Mouse (Mus musculus): ENCODE results near the gene AY358078.
"Not testable (repeated sequence)": the region's sequence is repeated elsewhere in the genome, so short reads cannot be mapped to it uniquely, and the experiment has no call there.

AY358078 gene

DNA sequence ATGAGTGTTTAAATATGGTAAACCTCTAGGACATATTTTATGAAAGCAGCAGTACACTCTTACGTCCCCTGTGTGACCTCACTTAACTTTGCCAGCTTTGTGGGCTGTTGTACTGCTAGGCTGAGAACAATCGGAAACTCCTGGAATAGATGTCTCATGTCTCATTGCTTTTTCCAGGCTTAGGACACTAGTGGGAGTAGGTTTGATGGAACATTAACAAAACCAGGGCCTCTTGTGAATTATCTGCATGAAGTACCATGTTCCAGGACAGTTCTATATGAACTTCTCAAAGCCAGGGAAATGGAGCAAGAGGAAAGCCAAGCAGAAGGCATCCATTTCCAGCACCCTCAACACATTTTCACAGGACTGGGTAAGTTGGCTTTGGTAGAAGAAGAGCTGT lies at the start of gene AY358078:
Gene AY358078, plus strand, starts transcription at position 301 of the 400 bp plus-strand sequence.
- no peak for DNase-seq

DNA sequence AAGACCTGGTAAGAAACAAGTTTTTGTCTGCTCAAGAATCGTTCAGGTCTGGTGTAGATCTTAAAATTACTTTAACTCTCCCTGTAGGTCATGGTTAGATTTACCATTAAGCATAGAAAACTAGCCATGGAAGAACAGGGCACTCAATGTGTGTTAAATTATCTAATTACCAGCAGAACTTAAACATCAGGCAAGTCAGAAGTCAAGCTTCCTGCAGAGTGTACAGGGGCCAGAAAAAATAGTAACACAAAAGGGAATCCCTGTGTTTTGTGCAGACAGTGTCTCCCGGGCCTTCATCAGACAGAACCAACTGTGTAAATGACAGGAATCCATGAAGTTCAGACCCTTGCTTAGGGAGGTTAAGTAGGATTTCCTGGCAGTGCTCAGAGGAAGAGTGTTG lies 43.9 kb upstream of the AY358078 start:
- DNase-seq: no peak

DNA sequence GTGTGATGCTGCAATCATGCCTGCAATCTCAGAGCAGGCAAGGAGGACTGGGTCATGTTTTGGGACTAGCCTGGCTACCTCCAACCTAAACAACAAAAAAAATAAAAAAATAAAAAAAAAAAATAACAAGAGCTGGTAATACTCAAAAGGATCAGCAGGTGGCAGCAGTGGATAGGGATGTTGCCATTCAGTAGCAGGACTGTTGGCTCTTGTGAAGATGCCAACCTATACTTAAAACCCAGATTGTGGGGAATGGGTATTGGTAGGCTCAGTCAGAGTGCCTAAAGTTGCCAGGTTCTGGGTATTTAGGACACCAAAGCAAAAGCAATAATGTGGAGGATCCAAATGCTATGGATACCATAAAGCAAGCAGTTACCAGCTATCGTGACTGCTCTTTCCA lies 28.5 kb upstream of the AY358078 start:
- DNase-seq: not testable (repeated sequence)

DNA sequence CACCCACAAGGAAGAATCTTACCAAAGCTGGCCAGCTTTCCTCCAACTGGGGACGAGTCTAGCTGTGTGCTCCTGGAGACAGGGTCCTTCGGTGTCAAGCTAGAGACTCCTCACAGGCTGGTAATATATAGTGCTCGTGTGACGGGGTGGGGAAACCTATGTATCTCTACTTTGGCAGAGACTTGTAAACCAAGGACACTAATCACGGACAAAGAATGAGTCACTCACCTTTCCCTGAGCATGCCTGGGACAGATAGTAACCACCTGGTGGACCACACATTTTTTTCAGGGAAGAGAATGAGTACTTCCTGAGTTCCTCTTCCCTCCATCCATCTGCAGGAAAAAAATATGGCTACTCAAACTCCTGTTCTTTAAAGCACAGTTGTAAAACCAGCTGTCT lies 26.4 kb upstream of the AY358078 start, which contains the start of gene Ang4:
Gene Ang4, minus strand, starts transcription at position 101 of the 400 bp plus-strand sequence.
- DNase-seq: no peak

DNA sequence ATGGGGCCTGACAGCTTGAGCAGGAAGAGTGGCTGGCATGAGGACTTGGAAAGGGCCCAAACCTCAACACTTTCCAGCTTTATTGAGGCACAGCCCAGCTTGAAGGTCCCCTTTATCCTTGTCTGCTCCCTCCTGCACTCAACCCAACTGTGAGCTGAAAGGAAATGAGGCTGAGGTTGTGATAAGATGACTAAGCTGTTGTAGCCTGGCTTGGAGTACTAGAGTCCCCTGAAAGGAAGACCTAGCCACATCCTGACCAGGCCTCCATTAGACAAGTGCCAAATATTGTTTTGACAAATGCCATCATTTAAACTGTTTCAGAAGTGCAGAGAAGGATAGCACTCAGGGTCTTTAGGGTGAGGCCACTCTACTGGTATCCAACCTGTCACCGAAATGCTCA lies 22.1 kb upstream of the AY358078 start:
- no peak for DNase-seq

DNA sequence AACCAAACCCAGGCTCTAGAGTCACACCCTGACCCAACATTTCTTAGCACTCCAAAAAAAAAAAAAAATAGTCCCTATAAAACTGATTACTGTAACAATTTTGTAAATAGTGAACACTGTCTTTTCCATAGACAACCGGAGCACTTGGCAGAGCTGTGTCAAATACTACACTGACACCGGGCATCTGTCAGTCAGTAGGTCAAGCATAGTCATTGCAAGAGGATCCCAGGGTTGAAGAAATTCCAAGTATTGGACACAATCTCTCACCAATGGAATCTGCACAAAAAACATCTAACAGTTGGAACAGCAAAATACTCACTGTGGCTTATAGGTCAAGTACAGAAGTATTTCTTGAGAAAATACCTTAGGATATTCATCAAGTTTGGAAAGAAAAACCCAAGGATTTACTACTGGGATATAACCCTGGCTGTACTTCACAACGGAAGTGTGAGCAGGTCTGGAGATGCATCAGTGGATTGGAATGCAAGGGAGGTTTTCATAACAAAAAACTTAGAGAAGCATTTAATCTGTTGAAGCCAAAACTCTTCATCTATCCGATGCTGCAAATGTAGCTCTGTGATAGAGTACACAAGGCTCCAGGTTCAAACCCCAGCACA lies 20.9 kb upstream of the AY358078 start:
- no peak for DNase-seq

DNA sequence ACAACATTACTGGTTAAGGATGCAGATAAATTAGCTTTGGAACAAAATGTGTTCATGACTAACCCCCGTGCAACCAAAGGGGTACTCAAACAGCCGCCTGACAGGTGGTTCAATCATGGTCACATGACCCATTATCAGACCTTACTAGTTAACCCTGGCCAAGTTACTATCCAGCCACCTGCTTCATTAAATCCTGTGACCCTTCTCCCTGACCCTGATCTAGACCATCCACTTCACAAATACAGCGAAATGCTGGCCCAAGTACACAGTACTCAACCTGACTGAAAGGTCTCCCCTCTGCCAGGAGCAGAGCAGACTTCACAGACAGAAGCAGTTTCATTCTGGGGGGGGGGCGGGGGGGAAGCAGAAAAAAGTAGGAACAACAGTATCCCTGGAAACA lies 13.5 kb upstream of the AY358078 start:
- no peak for DNase-seq

DNA sequence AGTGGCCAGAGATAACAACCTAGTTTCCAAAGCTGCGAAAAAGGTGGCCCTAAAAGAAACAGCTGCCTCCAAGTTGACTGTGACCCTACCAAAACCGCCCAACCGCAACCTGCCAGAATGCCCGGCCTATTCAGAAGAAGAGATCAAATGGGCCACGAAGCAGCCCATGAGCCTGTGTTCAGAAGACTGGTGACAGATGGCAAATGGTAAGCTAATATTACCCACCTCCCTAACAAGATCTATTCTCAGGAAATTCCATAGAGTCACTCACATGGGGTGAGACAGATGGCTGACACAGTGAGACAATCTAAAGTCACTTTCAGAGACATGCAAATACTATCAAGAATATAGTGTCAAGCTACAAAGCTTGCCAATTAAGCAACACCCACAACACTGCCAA lies 12.8 kb upstream of the AY358078 start:
- no peak for DNase-seq

DNA sequence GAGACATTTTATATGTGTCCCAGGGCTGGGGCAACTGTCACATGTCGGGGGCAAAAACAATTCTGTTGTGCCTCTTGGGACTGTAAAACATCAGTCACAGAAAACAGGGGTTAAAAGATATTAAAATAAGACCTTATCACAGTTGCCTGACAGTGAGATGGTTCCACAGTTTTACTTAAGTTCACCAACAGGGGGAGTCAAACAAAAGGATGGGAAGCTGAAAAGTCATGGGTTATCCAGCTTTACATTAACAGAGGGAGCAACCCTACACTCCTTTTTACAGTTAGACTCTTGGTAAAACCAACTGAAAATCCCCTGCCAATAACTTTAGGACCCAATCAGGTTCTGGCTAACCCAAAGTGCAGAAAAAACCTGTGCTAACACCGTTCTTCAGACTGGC lies 10.7 kb upstream of the AY358078 start:
- DNase-seq: no peak

DNA sequence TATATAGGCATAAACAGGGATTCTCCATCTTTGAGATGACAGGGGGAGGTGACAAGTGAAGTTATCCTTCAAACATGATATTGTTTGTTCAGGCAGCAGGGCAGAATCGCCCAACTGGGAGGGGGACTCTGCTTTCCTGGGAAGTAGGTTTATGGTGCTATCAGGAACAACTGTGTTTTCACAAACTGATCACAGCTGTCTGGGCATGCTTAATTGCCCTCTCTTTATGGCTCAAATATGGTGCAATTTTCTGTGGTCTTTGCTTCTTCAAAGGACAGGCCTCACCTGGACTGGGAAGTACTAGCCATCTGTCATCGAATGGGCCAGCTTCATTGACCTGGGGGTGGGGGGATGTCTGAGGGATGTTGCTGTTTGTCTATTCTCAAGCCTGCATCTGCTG lies 5.7 kb upstream of the AY358078 start:
- no peak for DNase-seq

DNA sequence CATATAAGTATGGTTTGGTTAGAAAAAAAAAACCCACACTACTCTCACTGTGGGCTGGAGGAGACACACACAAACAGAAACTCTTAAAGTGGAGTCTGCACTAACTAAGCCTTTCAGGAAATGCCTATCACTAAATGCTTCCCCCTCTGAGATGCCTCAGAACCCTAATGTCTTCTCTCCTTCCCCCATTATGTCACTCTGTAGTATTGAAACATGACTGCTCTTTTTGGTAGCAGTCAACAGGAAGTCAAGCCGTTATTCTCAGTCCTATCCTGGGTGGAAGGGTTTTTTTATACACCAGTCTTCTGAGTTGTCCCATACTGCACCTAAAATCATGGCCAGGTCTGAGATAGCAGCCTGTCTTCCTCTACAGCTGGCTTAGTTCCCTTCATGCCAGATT lies 26.8 kb downstream of the AY358078 start:
- DNase-seq: no peak

DNA sequence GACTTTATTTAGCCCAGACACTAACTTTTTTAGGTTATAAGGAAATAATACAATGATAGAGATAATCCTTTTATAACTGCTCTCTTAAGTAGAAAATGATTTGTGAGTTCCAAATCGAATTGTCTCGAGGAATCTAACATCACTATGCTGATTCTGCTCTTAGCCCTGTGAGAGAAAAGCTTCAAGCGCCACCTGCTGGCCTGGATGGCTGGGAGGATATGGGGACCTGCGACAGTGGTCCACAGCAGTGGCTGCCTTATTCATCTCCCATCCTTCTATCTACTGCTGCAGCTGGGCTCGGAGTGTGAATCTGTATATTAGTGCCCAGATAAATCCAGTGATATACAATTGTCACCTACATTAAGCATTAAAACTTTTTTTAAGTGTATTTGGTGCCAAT lies 28.0 kb downstream of the AY358078 start:
- DNase-seq: not testable (repeated sequence)

DNA sequence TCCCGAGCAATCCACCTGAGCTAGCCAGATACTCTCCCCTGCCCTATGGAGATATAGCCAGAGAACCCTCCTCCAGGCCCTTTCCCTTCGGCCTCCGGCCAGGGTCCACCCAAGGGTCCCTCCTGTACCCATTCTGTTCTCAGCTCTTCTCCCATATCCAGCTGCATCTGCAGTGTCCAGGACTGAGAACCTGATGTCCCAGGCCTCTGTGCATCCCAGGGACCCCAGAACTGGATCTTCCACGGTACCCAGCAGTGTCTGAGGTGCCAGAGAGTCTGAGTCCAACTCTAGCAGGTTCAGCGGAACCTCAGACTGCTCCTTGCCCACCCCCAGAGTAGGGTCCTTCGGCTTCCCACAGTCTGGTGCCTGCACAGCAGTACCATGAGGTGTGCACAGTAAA lies 29.3 kb downstream of the AY358078 start:
- no peak for DNase-seq

DNA sequence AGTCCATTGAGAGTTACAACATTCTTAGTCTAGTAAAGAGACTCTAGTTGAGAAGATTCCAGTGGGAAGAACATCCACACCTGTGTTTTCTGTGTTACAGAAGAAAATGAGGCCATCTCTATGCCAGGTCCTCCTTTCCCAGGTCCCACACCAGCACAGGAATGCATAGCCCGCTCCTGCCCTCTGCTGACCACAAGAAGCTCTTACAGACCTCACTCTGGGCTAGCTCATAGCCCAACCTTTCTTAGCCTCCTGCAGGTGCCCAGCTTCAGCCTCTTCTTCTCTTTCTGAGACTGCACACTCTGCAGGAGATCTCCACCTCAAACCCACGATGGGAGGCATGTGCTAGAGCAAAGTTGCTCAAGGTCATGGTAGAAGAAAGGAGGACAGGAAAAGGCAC lies 38.6 kb downstream of the AY358078 start:
- not testable (repeated sequence) for DNase-seq

DNA sequence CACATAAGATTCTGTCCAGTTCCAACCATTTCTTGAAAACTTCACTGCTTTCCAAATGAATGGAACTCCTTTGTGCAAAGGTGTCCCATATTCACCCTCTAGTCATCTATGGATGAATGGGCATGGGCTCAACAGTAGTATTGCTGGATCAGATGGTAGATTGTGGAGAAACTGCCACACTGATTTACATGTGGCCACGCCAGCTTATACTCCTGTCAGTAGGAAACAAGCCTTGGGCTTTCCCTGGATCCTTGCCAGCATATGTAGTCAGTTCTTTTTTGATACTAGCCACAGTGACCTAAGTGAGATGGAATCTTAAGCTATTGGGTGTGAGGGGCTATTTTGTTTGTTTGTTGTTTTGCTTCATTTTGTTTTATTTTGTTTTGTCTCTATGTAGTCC lies 42.4 kb downstream of the AY358078 start:
- DNase-seq: no peak

DNA sequence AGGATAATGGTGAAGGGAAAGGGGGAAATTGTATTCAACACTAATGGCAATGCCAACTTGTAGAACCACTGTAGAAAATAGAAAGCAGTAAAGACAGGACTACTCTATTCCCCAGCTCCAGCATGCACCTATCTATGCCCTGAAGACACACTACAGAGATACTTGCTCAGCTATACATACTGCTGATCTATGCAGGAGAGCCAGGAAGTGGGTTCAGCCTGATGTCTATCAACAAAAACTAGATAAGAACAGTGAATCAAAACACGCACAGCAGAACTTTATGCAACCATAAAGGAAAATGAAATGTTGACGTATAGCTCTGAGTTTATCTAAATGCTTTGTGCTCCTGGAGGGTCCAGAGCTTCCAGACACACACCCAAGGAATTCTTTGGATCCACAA lies 42.9 kb downstream of the AY358078 start:
- no peak for DNase-seq

DNA sequence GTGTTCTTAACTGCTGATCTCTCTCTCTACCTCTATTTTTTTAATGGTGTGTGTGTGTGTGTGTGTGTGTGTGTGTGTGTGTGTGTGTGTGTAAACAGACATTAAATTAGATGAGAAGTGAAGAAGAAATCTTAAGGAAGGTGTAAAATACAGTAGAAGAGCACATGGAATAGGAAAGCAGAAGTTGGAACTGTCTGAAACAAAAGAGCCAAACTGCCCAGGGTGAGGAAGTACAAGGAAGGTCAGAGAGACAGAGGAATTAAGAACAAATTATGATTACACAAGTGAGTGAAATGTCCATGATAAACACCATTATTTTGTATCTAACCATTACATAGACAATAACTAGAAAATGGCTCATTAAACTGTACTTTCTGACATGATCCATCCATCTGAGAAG lies 44.0 kb downstream of the AY358078 start:
- no peak for DNase-seq

DNA sequence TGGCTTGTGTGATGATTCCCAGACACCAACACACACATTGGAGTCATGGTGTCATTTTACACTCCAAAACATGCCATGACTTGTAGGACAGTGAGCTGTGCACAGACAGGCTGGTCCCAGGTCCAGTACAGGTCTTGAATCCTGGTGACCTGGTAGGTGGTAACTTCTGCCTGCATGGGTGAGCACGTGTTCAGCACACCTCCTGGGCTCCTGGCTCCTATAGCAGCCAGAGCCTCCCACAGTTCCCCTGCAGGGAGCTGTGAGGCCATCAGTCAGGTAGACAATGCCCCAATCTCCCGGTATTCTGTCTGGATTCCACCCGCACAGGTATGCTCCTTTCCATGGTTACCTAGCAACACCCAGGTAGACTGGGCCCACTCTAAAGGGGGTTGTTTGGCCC lies 46.7 kb downstream of the AY358078 start:
- DNase-seq: no peak

DNA sequence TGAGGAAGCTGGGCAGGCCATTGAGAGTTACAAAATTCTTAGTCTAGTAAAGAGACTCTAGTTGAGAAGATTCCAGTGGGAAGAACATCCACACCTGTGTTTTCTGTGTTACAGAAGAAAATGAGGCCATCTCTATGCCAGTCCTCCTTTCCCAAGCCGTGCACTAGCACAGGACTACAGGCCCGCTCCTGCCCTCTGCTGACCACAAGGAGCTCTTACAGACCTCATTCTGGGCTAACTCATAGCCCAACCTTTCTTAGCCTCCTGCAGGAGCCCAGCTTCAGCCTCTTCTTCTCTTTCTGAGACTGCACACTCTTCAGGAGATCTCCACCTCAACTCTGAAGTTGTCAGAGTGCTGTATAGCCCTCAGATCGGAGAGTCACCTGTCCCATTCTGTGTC lies 51.2 kb downstream of the AY358078 start:
- not testable (repeated sequence) for DNase-seq

DNA sequence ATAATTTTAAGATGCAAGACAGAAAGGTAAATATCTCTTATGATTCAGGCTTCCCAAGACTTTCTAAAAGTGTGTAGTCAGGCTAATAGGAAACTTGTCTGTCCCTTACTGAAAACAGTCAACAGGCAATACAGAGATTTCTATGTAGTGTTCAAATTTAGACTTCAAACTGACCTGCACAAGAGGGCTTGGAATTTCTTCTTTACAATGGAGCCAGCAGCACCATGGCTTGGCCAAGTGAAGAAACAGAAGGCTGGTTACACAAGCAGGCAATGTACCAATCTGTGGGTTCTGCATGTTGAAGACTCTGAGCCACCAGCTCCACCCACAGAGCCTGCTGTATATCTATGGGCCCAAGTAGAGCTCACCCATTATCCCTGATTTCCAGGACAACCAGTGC lies 53.6 kb downstream of the AY358078 start, which contains the start of gene Ear6:
Gene Ear6, plus strand, starts transcription at position 301 of the 400 bp plus-strand sequence.
- no peak for DNase-seq

DNA sequence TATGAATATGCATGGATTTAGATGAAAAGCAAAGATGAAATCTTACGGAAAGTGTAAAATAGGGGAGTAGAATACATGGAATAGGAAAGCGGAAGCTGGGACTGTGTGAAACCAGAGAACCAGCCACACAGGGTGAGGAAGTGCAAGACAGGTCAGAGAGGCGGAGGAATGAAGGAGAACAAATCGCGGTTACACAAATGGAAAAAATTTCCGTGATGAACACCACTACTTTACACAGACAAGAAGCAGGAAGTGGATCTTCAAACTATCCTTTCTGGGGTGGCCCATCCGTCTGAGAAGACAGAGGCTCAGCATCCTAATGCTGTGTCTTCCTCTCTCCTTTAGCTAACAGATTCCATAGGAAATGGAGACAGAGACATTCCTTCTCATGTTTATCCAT lies 55.4 kb downstream of the AY358078 start:
- DNase-seq: not testable (repeated sequence)

DNA sequence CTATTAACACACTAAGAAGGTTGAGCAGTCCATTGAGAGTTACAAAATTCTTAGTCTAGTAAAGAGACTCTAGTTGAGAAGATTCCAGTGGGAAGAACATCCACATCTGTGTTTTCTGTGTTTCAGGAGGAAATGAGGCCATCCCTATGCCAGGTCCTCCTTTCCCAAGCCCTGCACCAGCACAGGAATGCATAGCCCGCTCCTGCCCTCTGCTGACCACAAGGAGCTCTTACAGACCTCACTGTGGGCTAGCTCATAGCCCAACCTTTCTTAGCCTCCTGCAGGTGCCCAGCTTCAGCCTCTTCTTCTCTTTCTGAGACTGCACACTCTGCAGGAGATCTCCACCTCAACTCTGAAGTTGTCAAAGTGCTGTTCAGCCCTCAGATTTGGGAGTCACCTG lies 63.8 kb downstream of the AY358078 start:
- DNase-seq: not testable (repeated sequence)

DNA sequence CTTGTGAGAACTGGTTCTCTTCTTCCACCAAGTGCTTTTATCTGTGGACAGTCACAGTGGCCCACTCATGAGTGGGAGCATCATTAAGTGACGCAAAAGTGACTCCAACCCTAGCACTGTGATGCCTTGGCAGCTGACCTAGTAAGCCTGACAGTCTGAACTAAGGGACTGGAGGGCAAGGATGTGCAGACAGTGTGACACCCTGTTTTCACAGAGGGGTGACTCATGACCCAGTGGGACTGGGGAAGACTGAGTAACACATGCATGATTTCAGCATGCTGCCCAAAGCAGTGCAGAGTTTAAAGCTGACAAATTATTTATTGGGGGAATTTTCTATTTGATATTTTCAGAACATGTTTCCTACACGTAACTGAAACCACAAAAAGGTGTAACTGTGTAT lies 70.9 kb downstream of the AY358078 start:
- no peak for DNase-seq

DNA sequence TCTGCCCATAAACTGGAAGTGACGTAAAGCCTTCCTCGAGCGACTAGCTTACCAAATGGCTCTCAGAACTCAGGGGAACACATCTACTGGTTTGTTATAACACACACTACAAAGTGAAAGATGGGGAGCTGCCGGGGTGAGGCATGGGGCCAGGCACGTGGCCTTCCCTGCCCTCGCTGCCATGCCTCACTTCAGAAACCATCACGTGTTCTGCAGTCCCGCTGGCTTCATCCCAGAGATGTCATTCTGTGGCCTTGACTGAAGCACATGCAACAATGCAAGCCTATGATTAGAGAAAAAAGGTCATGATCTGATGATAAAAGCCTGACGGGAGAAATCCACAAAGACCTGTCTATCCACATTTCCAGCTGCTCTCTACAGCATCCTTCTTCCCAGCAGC lies 71.9 kb downstream of the AY358078 start:
- DNase-seq: no peak

All from cerebellum, postnatal 36 days (tissue).